Mouse (Mus musculus) adipocyte (in vitro differentiated cells): ENCODE measurements at regions not wholly inside any gene's neighbourhood (a gene's known extent, or its start where the extent isn't known, plus 50 kb on each side); places are given as distances from the start of the nearest gene placed in this dataset.

Experiments used
- DNase-seq: peaks from one replicate; pipeline ENCODE4 v3.0.0-alpha.2; 2016; ENCODE audit warnings: low spot score

DNA sequence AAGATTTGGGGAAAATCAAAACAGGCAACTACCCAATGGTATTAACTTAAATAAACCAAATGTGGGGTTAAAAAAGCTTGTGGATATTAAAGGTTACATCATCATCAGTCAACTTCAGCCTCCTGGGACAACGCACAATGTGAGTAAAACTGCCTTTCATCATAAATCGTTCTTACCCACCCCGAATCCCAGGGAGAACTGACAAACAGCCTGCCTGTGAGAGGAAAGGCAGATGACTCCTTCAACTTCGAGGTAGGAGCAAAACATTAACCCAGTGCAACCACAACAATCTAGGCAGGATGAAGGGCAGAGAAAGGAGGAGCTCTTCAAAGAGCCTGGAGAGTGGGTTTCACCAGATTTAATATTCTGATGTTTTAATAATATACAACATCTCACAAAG lies 135.3 kb upstream of the Gm37988 start:
- DNase-seq: no peak

DNA sequence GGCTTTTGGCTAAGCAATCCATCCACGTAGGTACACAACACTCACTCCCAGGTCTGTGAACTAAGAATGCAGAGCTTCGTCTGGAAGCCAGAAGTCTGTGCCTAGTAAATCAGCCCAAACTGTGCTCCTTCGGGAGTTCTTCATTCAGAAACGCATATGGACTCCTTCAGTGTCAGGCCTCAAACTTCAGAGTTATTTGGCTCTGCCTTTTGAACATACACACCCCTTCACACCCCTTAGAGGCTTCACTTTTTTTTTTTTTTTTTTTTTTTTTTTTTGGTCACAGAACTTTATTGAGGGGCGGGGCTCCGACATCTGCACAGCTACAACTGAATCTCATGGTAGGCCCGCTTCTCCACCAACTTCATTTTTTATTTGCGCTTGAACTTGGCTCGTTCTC lies 120.1 kb upstream of the Gm37988 start:
- DNase-seq: no peak

DNA sequence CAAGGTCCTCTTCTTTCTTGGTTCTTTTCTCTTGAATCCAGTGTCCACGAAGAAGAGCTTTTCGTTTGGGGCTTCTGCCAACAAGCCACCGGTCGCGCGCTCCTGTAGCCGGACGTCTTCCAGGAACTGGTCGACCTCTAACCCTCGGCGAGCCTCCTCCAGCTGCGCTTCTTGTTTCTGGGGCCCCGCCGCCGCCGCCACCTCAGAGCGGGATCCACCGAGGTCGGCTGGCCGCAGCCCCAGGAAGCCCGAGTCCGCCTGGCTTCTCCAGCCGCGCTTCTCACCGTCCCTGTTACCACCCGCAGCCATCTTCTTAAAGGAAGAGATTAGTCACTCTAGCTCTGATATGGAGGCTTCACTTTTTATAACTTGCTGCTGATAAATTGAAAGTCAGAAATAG lies 118.6 kb upstream of the Gm37988 start:
- no peak for DNase-seq

DNA sequence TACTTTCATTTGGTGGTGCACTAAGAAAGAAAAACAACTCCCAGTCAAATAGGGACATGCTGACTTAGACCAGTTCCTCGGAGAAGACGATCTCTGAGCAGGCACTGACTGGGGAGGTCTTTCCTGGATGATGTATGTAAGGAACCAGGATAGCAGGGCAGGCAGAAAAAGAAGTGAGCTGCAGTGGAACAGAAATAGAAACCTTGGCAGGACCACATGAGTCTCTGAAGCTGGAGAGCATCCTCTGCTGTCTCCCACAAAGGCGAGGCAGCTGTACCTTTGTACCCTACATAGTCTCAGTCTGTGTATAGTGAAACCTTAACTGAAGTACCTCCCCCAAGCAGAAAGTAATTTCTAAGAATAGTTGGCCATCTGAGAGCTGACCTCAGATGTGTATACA lies 104.4 kb upstream of the Gm37988 start:
- no peak for DNase-seq

DNA sequence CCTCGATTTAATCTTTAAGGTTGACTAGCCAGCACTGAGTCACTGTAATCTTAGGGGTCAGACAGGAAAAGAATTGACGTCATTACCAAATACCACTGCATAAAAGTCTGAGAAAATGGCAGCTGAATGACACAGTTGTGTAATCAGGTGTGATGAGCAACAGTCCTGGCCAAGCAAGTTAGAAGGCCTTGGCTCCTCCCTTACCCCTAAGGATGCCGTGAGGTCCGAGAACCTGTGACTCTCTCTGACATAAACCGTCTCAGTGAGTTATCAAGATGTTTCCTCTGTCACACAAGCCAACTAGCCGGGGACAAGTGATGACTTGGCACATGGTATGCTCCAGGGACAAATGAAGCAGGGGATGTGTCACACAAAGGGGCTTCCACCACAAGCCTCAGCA lies 101.5 kb upstream of the Gm37988 start:
- DNase-seq: no peak

DNA sequence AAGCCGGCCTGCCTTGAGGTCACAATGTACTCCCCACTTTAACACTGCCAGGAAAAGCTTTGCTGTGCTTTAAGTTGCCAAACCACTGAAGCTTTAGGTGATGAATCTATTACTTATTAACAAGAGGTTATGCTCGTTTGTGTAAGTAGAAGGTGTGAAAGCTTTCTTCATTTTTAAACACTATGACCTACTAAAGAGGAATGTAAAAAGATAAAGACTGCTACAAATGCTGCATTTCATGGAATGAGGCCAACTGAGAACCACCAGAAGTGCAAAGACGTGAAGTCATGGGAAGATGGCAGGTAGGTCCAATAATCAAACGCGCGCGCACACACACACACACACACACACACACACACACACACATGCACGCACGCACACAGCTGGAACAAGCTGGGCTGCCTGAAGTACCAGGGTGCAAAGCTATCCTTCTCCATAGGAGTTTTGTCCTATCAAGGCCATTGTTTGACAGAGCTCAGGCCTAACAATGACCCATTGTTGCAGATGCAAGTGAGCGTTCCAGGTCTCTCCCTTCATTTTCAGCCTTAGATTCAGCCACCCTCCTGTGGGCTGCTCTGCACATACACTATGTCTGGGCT lies 85.3 kb upstream of the Gm37988 start:
- DNase-seq: no peak
